Mouse (Mus musculus) CH12.LX (cell line): ENCODE data around the gene Cacng8. TPM values are rescaled to one million over a fixed set of nuclear protein-coding genes. Genes with fewer than 3 reads are reported as not detected.

Experiments used
- DNase-seq: peaks from one replicate; pipeline ENCODE4 v3.0.0-alpha.2; 2013; ENCODE audit errors: extremely low read depth
- H3K27ac ChIP-seq: 2 replicates; pipeline ENCODE4 v1.5.1; 2012; ENCODE audit warnings: low read depth, mild to moderate bottlenecking, control low read depth, moderate library complexity; ENCODE audit not compliant: insufficient read depth
- H3K27me3 ChIP-seq: replicated peaks from 2 replicates; pipeline ENCODE3; 2012; ENCODE audit warnings: inconsistent platforms
- H3K36me3 ChIP-seq, 2 experiments: replicated peaks in 1 of 2; 2 replicates each; pipeline versions ENCODE3 to v1.6.1; 2012; ENCODE audit warnings: inconsistent platforms in 1 of 2, low read length in 1 of 2, mild to moderate bottlenecking in 1 of 2, mixed read lengths in 1 of 2, moderate library complexity in 1 of 2; ENCODE audit not compliant: control insufficient read depth in 1 of 2, insufficient read depth in 1 of 2
- H3K4me1 ChIP-seq, 2 experiments: 2 replicates each; pipeline ENCODE4 v1.6.1; 2012; ENCODE audit warnings: inconsistent platforms in 1 of 2, moderate library complexity in 1 of 2; ENCODE audit not compliant: insufficient read depth in 2 of 2, control insufficient read depth in 1 of 2
- H3K4me2 ChIP-seq: 2 replicates; pipeline ENCODE4 v1.6.1; 2012; ENCODE audit warnings: low read depth, mild to moderate bottlenecking, control low read depth; ENCODE audit not compliant: poor library complexity, insufficient read depth, severe bottlenecking
- H3K4me3 ChIP-seq, 3 experiments: fragments of 150-350 bp in 1 of 3; sonication (generic) in 1 of 3; replicated peaks in 1 of 3; 2 replicates each; pipeline versions ENCODE3 to v1.5.1; 2011 to 2012; ENCODE audit warnings: low read depth in 2 of 3, low read length in 2 of 3, mild to moderate bottlenecking in 2 of 3, moderate library complexity in 2 of 3, control low read depth in 1 of 3, improper control_type of control experiment in 1 of 3, inconsistent platforms in 1 of 3, mixed read lengths in 1 of 3; ENCODE audit not compliant: poor library complexity in 1 of 3
- H3K79me2 ChIP-seq: replicated peaks from 2 replicates; pipeline ENCODE4 v1.6.1; 2012; ENCODE audit warnings: mild to moderate bottlenecking, moderate library complexity; ENCODE audit not compliant: control insufficient read depth, poor library complexity, insufficient read depth, severe bottlenecking; ENCODE audit errors: extremely low read depth
- H3K9ac ChIP-seq: 2 replicates; pipeline ENCODE4 v1.6.1; 2012; ENCODE audit warnings: low read depth, mild to moderate bottlenecking, control low read depth, moderate library complexity; ENCODE audit not compliant: insufficient read depth
- H3K9me3 ChIP-seq: replicated peaks from 2 replicates; pipeline ENCODE3; 2012; ENCODE audit warnings: low read length, inconsistent platforms, mixed read lengths
- CHD1 ChIP-seq: IDR thresholded peaks from 2 replicates; pipeline ENCODE4 v1.6.1; 2012; ENCODE audit warnings: low read depth, low read length, improper control_type of control experiment, inconsistent platforms
- CHD2 ChIP-seq: IDR thresholded peaks from 2 replicates; pipeline ENCODE4 v1.6.1; 2011; ENCODE audit warnings: low read length, improper control_type of control experiment
- CTCF ChIP-seq, 2 experiments: IDR thresholded peaks in 1 of 2; conservative IDR thresholded peaks in 1 of 2; 2 replicates each; pipeline ENCODE4 v1.5.1; 2011 to 2012; ENCODE audit warnings: low read depth in 2 of 2, low read length in 2 of 2, improper control_type of control experiment in 1 of 2, inconsistent platforms in 1 of 2, mild to moderate bottlenecking in 1 of 2, moderate library complexity in 1 of 2
- ETS1 ChIP-seq: conservative IDR thresholded peaks from 2 replicates; pipeline ENCODE4 v1.6.1; 2012; ENCODE audit warnings: low read depth, mild to moderate bottlenecking, inconsistent platforms, low read length, improper control_type of control experiment, moderate library complexity
- GABPA ChIP-seq: IDR thresholded peaks from 2 replicates; pipeline ENCODE4 v1.6.1; 2012; ENCODE audit warnings: low read depth, low read length, improper control_type of control experiment, inconsistent platforms; ENCODE audit not compliant: insufficient replicate concordance
- HCFC1 ChIP-seq: IDR thresholded peaks from 2 replicates; pipeline ENCODE4 v1.6.1; 2012; ENCODE audit warnings: low read depth, mild to moderate bottlenecking, inconsistent platforms, low read length, improper control_type of control experiment
- JUND ChIP-seq: conservative IDR thresholded peaks from 2 replicates; pipeline ENCODE4 v1.6.1; 2011; ENCODE audit warnings: low read depth, low read length, improper control_type of control experiment
- KAT2A ChIP-seq: IDR thresholded peaks from 2 replicates; pipeline ENCODE4 v1.6.1; 2012; ENCODE audit warnings: low read length, improper control_type of control experiment, inconsistent platforms; ENCODE audit not compliant: insufficient replicate concordance
- MAFK ChIP-seq: IDR thresholded peaks from 2 replicates; pipeline ENCODE4 v1.6.1; 2011; ENCODE audit warnings: low read length, improper control_type of control experiment; ENCODE audit not compliant: insufficient replicate concordance
- MAX ChIP-seq: IDR thresholded peaks from 2 replicates; pipeline ENCODE4 v1.6.1; 2011; ENCODE audit warnings: low read length, improper control_type of control experiment
- MEF2A ChIP-seq: IDR thresholded peaks from 2 replicates; pipeline ENCODE4 v1.6.1; 2014; ENCODE audit warnings: low read depth, mild to moderate bottlenecking, inconsistent platforms, low read length, improper control_type of control experiment, borderline replicate concordance
- MXI1 ChIP-seq: IDR thresholded peaks from 2 replicates; pipeline ENCODE4 v1.6.1; 2011; ENCODE audit warnings: mild to moderate bottlenecking, low read depth, low read length, improper control_type of control experiment
- MYC ChIP-seq: IDR thresholded peaks from 2 replicates; pipeline ENCODE4 v1.6.1; 2011; ENCODE audit warnings: low read depth, mild to moderate bottlenecking, improper control_type of control experiment, low read length
- NRF1 ChIP-seq: IDR thresholded peaks from 2 replicates; pipeline ENCODE4 v1.6.1; 2014; ENCODE audit warnings: low read depth, mild to moderate bottlenecking, inconsistent platforms, low read length, improper control_type of control experiment, moderate library complexity
- PAX5 ChIP-seq: IDR thresholded peaks from 2 replicates; pipeline ENCODE4 v1.6.1; 2012; ENCODE audit warnings: low read length, inconsistent platforms, mixed read lengths
- POLR2AphosphoS2 ChIP-seq: IDR thresholded peaks from 2 replicates; pipeline ENCODE4 v1.6.1; 2011; ENCODE audit warnings: low read depth, low read length, improper control_type of control experiment
- RAD21 ChIP-seq: IDR thresholded peaks from 2 replicates; pipeline ENCODE4 v1.6.1; 2011; ENCODE audit warnings: low read depth, mild to moderate bottlenecking, low read length, improper control_type of control experiment, moderate library complexity
- RCOR1 ChIP-seq: conservative IDR thresholded peaks from 2 replicates; pipeline ENCODE4 v1.6.1; 2012; ENCODE audit warnings: low read depth, mild to moderate bottlenecking, inconsistent platforms, low read length, improper control_type of control experiment
- SIN3A ChIP-seq: IDR thresholded peaks from 2 replicates; pipeline ENCODE4 v1.6.1; 2012; ENCODE audit warnings: low read length, improper control_type of control experiment, inconsistent platforms
- TBP ChIP-seq: conservative IDR thresholded peaks from 2 replicates; pipeline ENCODE4 v1.6.1; 2011; ENCODE audit warnings: low read depth, low read length, improper control_type of control experiment
- USF1 ChIP-seq: IDR thresholded peaks from 2 replicates; pipeline ENCODE4 v1.6.1; 2014; ENCODE audit warnings: low read depth, mild to moderate bottlenecking, inconsistent platforms, low read length, improper control_type of control experiment
- USF2 ChIP-seq: conservative IDR thresholded peaks from 2 replicates; pipeline ENCODE4 v1.6.1; 2011; ENCODE audit warnings: low read depth, low read length, improper control_type of control experiment
- ZC3H11A ChIP-seq: IDR thresholded peaks from 2 replicates; pipeline ENCODE4 v1.6.1; 2012; ENCODE audit warnings: low read depth, mild to moderate bottlenecking, inconsistent platforms, low read length, improper control_type of control experiment
- ZKSCAN1 ChIP-seq: IDR thresholded peaks from 2 replicates; pipeline ENCODE4 v1.6.1; 2012; ENCODE audit warnings: low read depth, inconsistent platforms, low read length, improper control_type of control experiment, borderline replicate concordance
- ZNF384 ChIP-seq: IDR thresholded peaks from 2 replicates; pipeline ENCODE4 v1.6.1; 2012; ENCODE audit warnings: low read depth, low read length, improper control_type of control experiment, inconsistent platforms
- dilution Hi-C: fragments of 300-500 bp; cut with MboI; formaldehyde crosslinking; loops from 2 replicates; pipeline ENCODE4 v1.14.3; 2020; ENCODE audit warnings: low sequenced_read_pairs; ENCODE audit not compliant: extremely low pct_unique_long_range_greater_than_20kb, extremely low pct_ligation_motif_present
- in situ Hi-C: fragments of 300-500 bp; cut with MboI; formaldehyde crosslinking; loops from 3 replicates; pipeline ENCODE4 v1.14.3; 2019; ENCODE audit warnings: low sequenced_read_pairs, low pct_ligation_motif_present, low pct_unique_long_range_greater_than_20kb, mixed read lengths
- polyA plus RNA-seq: library from polyadenylated mRNA; unstranded; fragments of >175 nt; gene quantifications from 2 replicates; pipeline ENCODE4 v1.2.1, GENCODE M21; 2012; ENCODE audit warnings: low read depth; ENCODE audit not compliant: insufficient read length
- total RNA-seq, 2 experiments: library from RNA; depleted of rRNA; stranded (reverse); fragments of 300-350 nt in 1 of 2; fragments of >200 nt in 1 of 2; gene quantifications; 2 replicates each; pipeline ENCODE4 v1.2.3; 2012 to 2014

The Cacng8 gene
- total and polyA plus RNA-seq, 3 experiments = 0.43 to 1.2 (median 0.51) TPM

DNA sequence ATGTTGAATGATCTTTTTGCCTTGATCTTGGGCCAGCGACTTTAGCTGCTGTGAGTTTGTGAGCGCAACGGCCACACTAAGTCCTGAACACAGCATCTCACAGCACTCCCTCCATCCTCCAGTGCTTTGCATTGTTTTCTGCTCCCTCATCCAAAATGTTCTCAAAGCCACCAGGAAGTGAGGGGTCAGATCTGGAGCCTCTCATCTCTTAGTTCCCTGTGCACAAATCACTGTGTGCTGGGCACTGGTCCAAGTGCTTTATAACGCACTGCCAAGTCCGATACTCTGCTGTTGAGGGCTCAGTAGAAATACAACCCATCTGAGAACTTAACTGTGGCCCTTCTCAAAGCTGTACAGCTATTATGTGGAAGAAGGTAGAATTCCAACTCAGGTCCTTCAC lies 47.5 kb downstream of the Cacng8 start:
- H3K4me2 ChIP-seq = no peak overlapping the region

DNA sequence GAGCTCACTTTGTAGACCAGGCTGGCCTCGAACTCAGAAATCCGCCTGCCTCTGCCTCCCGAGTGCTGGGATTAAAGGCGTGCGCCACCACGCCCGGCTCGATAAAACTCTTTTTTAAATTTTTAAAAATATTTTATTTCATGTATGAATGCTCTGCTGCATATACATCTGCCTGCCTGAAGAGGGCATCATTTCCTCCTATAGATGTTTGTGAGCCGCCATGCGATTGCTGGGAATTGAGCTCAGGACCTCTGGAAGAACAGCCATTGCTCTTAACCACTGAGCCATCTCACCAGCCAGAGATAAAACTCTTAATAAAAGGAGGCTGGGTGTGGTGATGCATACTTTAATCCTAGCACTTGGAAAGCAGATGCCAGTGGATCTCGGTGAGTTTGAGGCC lies 49.5 kb downstream of the Cacng8 start:
- dilution Hi-C loops = no loop called here
- in situ Hi-C loops = loop anchor here (5.0 to 10.0 kb wide), 2 partner anchors 95 to 213 kb away; no protein-coding TSS in a partner anchor

More for the DNA sequence above, 47.5 kb downstream of the Cacng8 start:
- dilution Hi-C loops = no loop called here
- no peak overlapping the region for H3K4me3 ChIP-seq
- no peak overlapping the region for H3K27ac ChIP-seq
- TF ChIP-seq POLR2AphosphoS2 (no peak), ETS1 (no peak), MAFK (no peak), HCFC1 (no peak), TBP (no peak), USF1 (no peak), ZC3H11A (no peak), GABPA (no peak), MEF2A (no peak), RCOR1 (no peak)
- H3K4me1 ChIP-seq = peaks cover 3 to 29% of the 10 kb centered on the region in 2 experiments; a peak in 3 of 4 replicates
- no peaks in the 10 kb centered on the region for H3K27me3 ChIP-seq
- H3K9me3 ChIP-seq = peaks cover 2% of the 10 kb centered on the region
- in situ Hi-C loops = no loop called here
- no peaks in the 10 kb centered on the region for H3K79me2 ChIP-seq
- no peaks in the 10 kb centered on the region for H3K36me3 ChIP-seq
- DNase-seq = no peak
- H3K9ac ChIP-seq = no peak overlapping the region

DNA sequence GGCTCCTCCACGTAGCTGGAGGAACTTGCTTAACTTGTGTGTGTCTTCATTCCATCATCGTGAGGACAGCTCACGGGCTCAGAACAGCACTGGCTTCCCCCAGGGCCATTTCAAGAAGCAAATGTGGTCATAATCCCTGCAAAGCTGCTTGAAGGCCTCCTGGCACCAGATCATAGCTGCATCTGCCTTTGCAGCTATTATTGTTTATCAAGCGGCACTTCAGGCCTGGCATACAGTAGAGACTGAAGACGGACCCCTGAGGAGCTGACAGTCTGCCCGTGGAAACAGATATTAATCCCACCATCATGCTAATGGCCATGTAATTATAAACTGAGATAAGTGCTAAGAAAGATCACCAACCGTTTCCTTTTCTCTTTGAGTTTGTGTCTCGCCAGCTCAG lies 50.0 kb downstream of the Cacng8 start:
- Histone ChIP-seq H3K79me2 (no peaks in the 10 kb centered on the region), H3K9ac (no peak overlapping the region), H3K4me2 (no peak overlapping the region), H3K36me3 (no peaks in the 10 kb centered on the region), H3K4me1 (peaks cover 3 to 43% of the 10 kb centered on the region in 2 experiments; a peak in 3 of 4 replicates), H3K27ac (no peak overlapping the region), H3K4me3 (no peak overlapping the region), H3K27me3 (no peaks in the 10 kb centered on the region), H3K9me3 (peaks cover 2% of the 10 kb centered on the region)
- dilution Hi-C loops = no loop called here
- DNase-seq = no peak
- in situ Hi-C loops = loop anchor here (5.0 to 10.0 kb wide), 2 partner anchors 96 to 213 kb away; no protein-coding TSS in a partner anchor
- TF ChIP-seq MXI1 (no peak), USF2 (no peak), JUND (no peak), SIN3A (no peak), MAX (no peak), MYC (no peak), POLR2AphosphoS2 (no peak), CHD2 (no peak), RCOR1 (no peak), PAX5 (no peak), GABPA (no peak), ZKSCAN1 (no peak), ZNF384 (no peak), KAT2A (no peak), HCFC1 (no peak), RAD21 (no peak), NRF1 (no peak), CHD1 (no peak), ZC3H11A (no peak), MEF2A (no peak)

More for the DNA sequence above, 49.5 kb downstream of the Cacng8 start:
- no peak for DNase-seq
- H3K4me1 ChIP-seq = peaks cover 3 to 43% of the 10 kb centered on the region in 2 experiments; a peak in 3 of 4 replicates
- TF ChIP-seq CHD2 (no peak), CTCF (conservative IDR thresholded peaks at IDR 0.05 in 1 of 2, IDR thresholded peaks at IDR 0.05 in 1 of 2; ENCODE audit: low read depth in 2 of 2, low read length in 2 of 2) (peak in 1 of 2 experiments; percentile 20; a peak in 2 of 4 replicates)
- no peaks in the 10 kb centered on the region for H3K36me3 ChIP-seq
- H3K79me2 ChIP-seq = no peaks in the 10 kb centered on the region
- no peaks in the 10 kb centered on the region for H3K27me3 ChIP-seq
- no peak overlapping the region for H3K27ac ChIP-seq
- no peak overlapping the region for H3K9ac ChIP-seq
- peaks cover 2% of the 10 kb centered on the region for H3K9me3 ChIP-seq
- no peak overlapping the region for H3K4me3 ChIP-seq
- H3K4me2 ChIP-seq = no peak overlapping the region
